Mouse (Mus musculus) midbrain, embryonic 14.5 days (tissue): ENCODE data around the gene Steap2. TPM values are rescaled to one million over a fixed set of nuclear protein-coding genes. Genes with fewer than 3 reads are reported as not detected.
"Not testable (repeated sequence)": the region's sequence is repeated elsewhere in the genome, so short reads cannot be mapped to it uniquely, and the experiment has no call there.

ENCODE experiments used
- ATAC-seq: fragments of 200-750 bp; cut with Nextera tagmentation; 2 replicates; pipeline ENCODE4 v1.8.0; 2017; ENCODE audit warnings: moderate number of reproducible peaks, moderate library complexity; ENCODE audit not compliant: low FRiP score, low TSS enrichment
- DNase-seq: peaks from one replicate; pipeline ENCODE4 v3.0.0-alpha.2; 2015
- H3K27ac ChIP-seq: fragments of 300-500 bp; sonication (generic); replicated peaks from 2 replicates; pipeline ENCODE4 v1.5.1; 2014; ENCODE audit warnings: mild to moderate bottlenecking, low read depth, low read length, moderate library complexity
- H3K27me3 ChIP-seq: fragments of 300-500 bp; sonication (generic); 2 replicates; pipeline ENCODE4 v1.6.1; 2014; ENCODE audit warnings: low read length, control low read depth, mixed read lengths; ENCODE audit not compliant: control insufficient read depth, insufficient read depth
- H3K36me3 ChIP-seq: fragments of 300-500 bp; sonication (generic); 2 replicates; pipeline ENCODE4 v1.6.1; 2014; ENCODE audit warnings: low read length, control low read depth; ENCODE audit not compliant: control insufficient read depth, insufficient read depth
- H3K4me1 ChIP-seq: fragments of 300-500 bp; sonication (generic); 2 replicates; pipeline ENCODE4 v1.6.1; 2014; ENCODE audit warnings: mild to moderate bottlenecking, antibody characterized with exemption, low read length, control low read depth; ENCODE audit not compliant: control insufficient read depth, insufficient read depth
- H3K4me2 ChIP-seq: fragments of 300-500 bp; sonication (generic); 2 replicates; pipeline ENCODE4 v1.6.1; 2014; ENCODE audit warnings: mild to moderate bottlenecking, low read length, moderate library complexity
- H3K4me3 ChIP-seq: fragments of 300-500 bp; sonication (generic); replicated peaks from 2 replicates; pipeline ENCODE4 v1.5.1; 2014; ENCODE audit warnings: low read depth, low read length
- H3K9ac ChIP-seq: fragments of 300-500 bp; sonication (generic); replicated peaks from 2 replicates; pipeline ENCODE4 v1.6.1; 2014; ENCODE audit warnings: mild to moderate bottlenecking, low read length, moderate library complexity
- H3K9me3 ChIP-seq: fragments of 300-500 bp; sonication (generic); 2 replicates; pipeline ENCODE4 v1.6.1; 2016; ENCODE audit warnings: low read length, control low read depth, mixed read lengths; ENCODE audit not compliant: control insufficient read depth
- WGBS: fragments of 180-500 bp; shearing (Covaris S2); extraction: QIAGEN DNeasy Blood & Tissue Kit; methylation state at CpG from one replicate; pipeline ENCODE4 v1.1.7; 2014; 5-methylcytosine and 5-hydroxymethylcytosine counted together
- polyA plus RNA-seq: library from polyadenylated mRNA; unstranded; fragments of >200 nt; fragmentation: Nextera tagmentation; extraction: Ambion mirVana; gene quantifications from 2 replicates; pipeline ENCODE4 v1.2.1, GENCODE M21; 2014

Gene Steap2
- polyA plus RNA-seq, 1 experiment from 2014 or later = 6.2 TPM

- H3K36me3 ChIP-seq, H3K4me1 ChIP-seq, H3K27ac ChIP-seq, DNase-seq, ATAC-seq, H3K9ac ChIP-seq, H3K9me3 ChIP-seq, H3K4me2 ChIP-seq, H3K4me3 ChIP-seq, H3K27me3 ChIP-seq: not testable (repeated sequence)
- WGBS = 89% methylated on average over 2 of the region's 2 CpGs
Observed at GRCm38 (mm10) chr5:5684946-5685345, 9.4 kb downstream of the Steap2 start.

GRCm38 (mm10) chr5:5683292-5683691 lies 11.1 kb downstream of the Steap2 start:
- ATAC-seq = no peak
- no peak for DNase-seq
- no peak overlapping the region for H3K27ac ChIP-seq
- 67% methylated on average over 4 of the region's 4 CpGs for WGBS
- no peaks in the 10 kb centered on the region for H3K9me3 ChIP-seq
- no peaks in the 10 kb centered on the region for H3K27me3 ChIP-seq
- no peak overlapping the region for H3K9ac ChIP-seq
- H3K4me1 ChIP-seq = no peaks in the 10 kb centered on the region
- H3K4me2 ChIP-seq = no peak overlapping the region
- no peak overlapping the region for H3K4me3 ChIP-seq
- no peaks in the 10 kb centered on the region for H3K36me3 ChIP-seq

GRCm38 (mm10) chr5:5679459-5679858 lies 14.9 kb downstream of the Steap2 start:
- Histone ChIP-seq H3K9ac (no peak overlapping the region), H3K9me3 (no peaks in the 10 kb centered on the region), H3K36me3 (0 out of 2 replicates have a peak, but pooled peaks cover 8% of the 10 kb centered on the region), H3K4me2 (no peak overlapping the region), H3K4me3 (no peak overlapping the region), H3K27me3 (no peaks in the 10 kb centered on the region), H3K4me1 (no peaks in the 10 kb centered on the region), H3K27ac (no peak overlapping the region)
- no peak for ATAC-seq
- no peak for DNase-seq

GRCm38 (mm10) chr5:5676082-5676481 lies 18.3 kb downstream of the Steap2 start:
- Histone ChIP-seq H3K27ac (no peak overlapping the region), H3K9ac (no peak overlapping the region), H3K4me1 (no peaks in the 10 kb centered on the region), H3K9me3 (no peaks in the 10 kb centered on the region), H3K4me3 (no peak overlapping the region), H3K27me3 (no peaks in the 10 kb centered on the region), H3K4me2 (no peak overlapping the region), H3K36me3 (peaks cover 11% of the 10 kb centered on the region; the same call in 1 of the 2 replicates)
- no peak for ATAC-seq
- 87% methylated on average over 3 of the region's 3 CpGs for WGBS
- no peak for DNase-seq

GRCm38 (mm10) chr5:5668920-5669319 lies 25.5 kb downstream of the Steap2 start:
- Histone ChIP-seq H3K36me3 (peaks cover 7% of the 10 kb centered on the region; the same call in 1 of the 2 replicates), H3K4me1 (peaks cover 11% of the 10 kb centered on the region), H3K27ac (no peak overlapping the region), H3K4me2 (no peak overlapping the region), H3K9me3 (no peaks in the 10 kb centered on the region), H3K4me3 (no peak overlapping the region), H3K27me3 (no peaks in the 10 kb centered on the region), H3K9ac (no peak overlapping the region)
- DNase-seq = no peak
- WGBS = 76% methylated on average over 7 of the region's 7 CpGs
- ATAC-seq = no peak

- H3K4me2 ChIP-seq = peak overlapping the region; percentile 84
- H3K27me3 ChIP-seq = no peaks in the 10 kb centered on the region
- DNase-seq = peak; percentile 19
- H3K4me3 ChIP-seq = peak overlapping the region; percentile 72
- H3K9me3 ChIP-seq = no peaks in the 10 kb centered on the region
- H3K27ac ChIP-seq = peak overlapping the region; percentile 71
- H3K9ac ChIP-seq = peak overlapping the region; percentile 74
- ATAC-seq = peak; percentile 32
- peaks cover 15% of the 10 kb centered on the region for H3K4me1 ChIP-seq
- 48% methylated on average over 6 of the region's 6 CpGs for WGBS
- peaks cover 3% of the 10 kb centered on the region; the same call in 1 of the 2 replicates for H3K36me3 ChIP-seq
Observed at GRCm38 (mm10) chr5:5664371-5664926, 29.9 kb downstream of the Steap2 start.

GRCm38 (mm10) chr5:5663655-5664370 lies 30.6 kb downstream of the Steap2 start, which contains the start of gene Cfap69:
Gene Cfap69 (minus strand): TSS chr5:5664239.
- peaks cover 15% of the 10 kb centered on the region for H3K4me1 ChIP-seq
- H3K4me3 ChIP-seq = peak within 1 kb of the TSS; percentile 72
- under 1% methylated on average over 47 of the region's 48 CpGs for WGBS
- DNase-seq = peak; percentile 96
- H3K4me2 ChIP-seq = peak within 1 kb of the TSS; percentile 84
- H3K27ac ChIP-seq = peak within 1 kb of the TSS; percentile 71
- peak within 1 kb of the TSS; percentile 74 for H3K9ac ChIP-seq
- ATAC-seq = peak; percentile 98
- peaks cover under 1% of the 10 kb centered on the region; the same call in 1 of the 2 replicates for H3K36me3 ChIP-seq
- H3K27me3 ChIP-seq = no peaks in the 10 kb centered on the region
- no peaks in the 10 kb centered on the region for H3K9me3 ChIP-seq

GRCm38 (mm10) chr5:5663057-5663456 lies 31.3 kb downstream of the Steap2 start:
- Histone ChIP-seq H3K4me2 (peak overlapping the region; percentile 84), H3K4me1 (peaks cover 15% of the 10 kb centered on the region), H3K36me3 (no peaks in the 10 kb centered on the region), H3K9me3 (no peaks in the 10 kb centered on the region), H3K9ac (peak overlapping the region; percentile 74; the same call in 1 of the 2 replicates), H3K27me3 (no peaks in the 10 kb centered on the region), H3K4me3 (peak overlapping the region; percentile 72), H3K27ac (no peak overlapping the region)
- ATAC-seq (no peak), DNase-seq (no peak)
- 42% methylated on average over 6 of the region's 6 CpGs for WGBS

GRCm38 (mm10) chr5:5658680-5659079 lies 35.7 kb downstream of the Steap2 start:
- Histone ChIP-seq H3K4me3 (no peak overlapping the region), H3K9me3 (no peaks in the 10 kb centered on the region), H3K9ac (no peak overlapping the region), H3K4me2 (no peak overlapping the region), H3K27me3 (no peaks in the 10 kb centered on the region), H3K27ac (no peak overlapping the region), H3K4me1 (0 out of 2 replicates have a peak, but pooled peaks cover 4% of the 10 kb centered on the region), H3K36me3 (no peaks in the 10 kb centered on the region)
- DNase-seq = no peak
- WGBS = 66% methylated on average over 2 of the region's 2 CpGs
- ATAC-seq = no peak
